Comparison of ENCODE assay signal across 9 mouse cellular contexts in the genomic region with DNA sequence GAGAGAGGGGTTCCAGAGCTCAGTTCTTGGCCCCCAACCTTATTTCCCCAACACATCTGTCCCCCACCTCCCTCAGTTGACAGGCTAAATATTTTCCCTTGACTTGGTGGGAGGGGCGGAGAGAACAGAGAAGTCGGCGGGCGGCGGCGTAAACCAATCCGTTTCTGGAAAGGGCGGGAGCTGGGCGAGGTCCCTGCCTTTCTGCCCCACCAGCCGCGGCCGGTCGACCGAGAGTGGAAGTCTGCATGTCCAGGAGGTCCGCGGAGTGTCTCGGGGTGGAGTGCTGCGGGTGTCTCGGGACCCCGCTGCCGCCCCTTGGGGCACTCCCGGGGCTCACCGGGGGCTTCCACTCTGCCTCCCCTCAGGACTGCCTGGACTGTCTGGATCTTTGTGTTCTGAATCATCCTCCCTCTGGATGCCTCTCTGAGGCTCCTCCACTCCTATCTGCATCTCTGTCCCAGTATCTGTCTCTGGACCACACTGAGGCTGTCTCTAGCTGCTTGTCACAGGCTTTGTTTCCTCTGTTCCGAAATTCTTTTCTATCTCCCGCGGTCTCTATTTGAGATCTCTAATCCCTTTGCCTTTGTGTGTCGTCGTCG. TPM values are rescaled to one million over a fixed set of nuclear protein-coding genes. Genes with fewer than 3 reads are reported as not detected.
DNase-seq lines count a peak whose midpoint lies in the region; ATAC-seq and TF ChIP-seq lines count a peak whose summit lies in the region.
"Had no signal": no experiment of that assay in that cellular context is flagged by ENCODE, and none has a peak within 500 bp of the region (broad histone marks: within the 10 kb centered on the region; RNA-seq: fewer than 3 reads in every experiment).

A gene (plus strand): TSS at position 216 of the 599 bp plus-strand sequence.

- H3K4me2 ChIP-seq in forebrain, embryonic 13.5 days: peak within 1 kb of the TSS; percentile 57
- peak within 1 kb of the TSS; percentile 65 for H3K4me2 ChIP-seq in hindbrain, embryonic 16.5 days (ENCODE audit: low read length)
- H3K4me2 ChIP-seq in liver, embryonic 14.5 days (ENCODE audit: low read depth): peak within 1 kb of the TSS; percentile 24; the same call in 1 of the 2 replicates

- no peak for TF ChIP-seq CTCF in liver, embryonic 14.5 days (IDR thresholded peaks at IDR 0.05; ENCODE audit: low read depth)
- TF ChIP-seq CTCF in olfactory bulb, adult 2 months (IDR thresholded peaks at IDR 0.05; ENCODE audit: insufficient read depth, low read depth, low read length): no peak

- no peaks in the 10 kb centered on the region for H3K9me3 ChIP-seq in forebrain, embryonic 13.5 days (replicated peaks)
- H3K9me3 ChIP-seq in hindbrain, embryonic 16.5 days (ENCODE audit: control insufficient read depth, low read length): no peaks in the 10 kb centered on the region
- no peaks in the 10 kb centered on the region for H3K9me3 ChIP-seq in liver, embryonic 14.5 days (ENCODE audit: control insufficient read depth, low read length)
- H3K9me3 ChIP-seq: G1E had no signal

- H3K4me3 ChIP-seq in forebrain, embryonic 13.5 days: peak within 1 kb of the TSS; percentile 29
- H3K4me3 ChIP-seq in hindbrain, embryonic 16.5 days (ENCODE audit: low read length): peak within 1 kb of the TSS; percentile 39
- H3K4me3 ChIP-seq in liver, embryonic 14.5 days (ENCODE audit: insufficient read depth in 1 of 2, low read depth in 2 of 2, low read length in 2 of 2): no peak within 1 kb of the TSS
- H3K4me3 ChIP-seq in olfactory bulb, adult 2 months (ENCODE audit: insufficient read depth, low read depth, low read length): peak within 1 kb of the TSS; percentile 17; the same call in 1 of the 2 replicates

- H3K9ac ChIP-seq in forebrain, embryonic 13.5 days: peak within 1 kb of the TSS; percentile 58
- peak within 1 kb of the TSS; percentile 53 for H3K9ac ChIP-seq in hindbrain, embryonic 16.5 days (ENCODE audit: low read depth, low read length)
- no peak within 1 kb of the TSS for H3K9ac ChIP-seq in liver, embryonic 14.5 days (replicated peaks)

- H3K27ac ChIP-seq in forebrain, embryonic 13.5 days: no peak within 1 kb of the TSS
- no peak within 1 kb of the TSS for H3K27ac ChIP-seq in hindbrain, embryonic 16.5 days (ENCODE audit: low read depth, low read length)
- H3K27ac ChIP-seq in liver, embryonic 14.5 days: no peak within 1 kb of the TSS
- H3K27ac ChIP-seq in olfactory bulb, adult 2 months (ENCODE audit: insufficient read depth, low read depth, low read length): no peak within 1 kb of the TSS

- peaks cover 100% of the 10 kb centered on the region for H3K27me3 ChIP-seq in forebrain, embryonic 13.5 days
- H3K27me3 ChIP-seq in hindbrain, embryonic 16.5 days (replicated peaks; ENCODE audit: control insufficient read depth, insufficient read depth, low read length): peaks cover 56% of the 10 kb centered on the region
- H3K27me3 ChIP-seq in liver, embryonic 14.5 days (ENCODE audit: control insufficient read depth, insufficient read depth, low read length): peaks cover 53% of the 10 kb centered on the region

- WGBS in forebrain, embryonic 13.5 days: under 1% methylated on average over 29 of the region's 29 CpGs
- 1% methylated on average over 29 of the region's 29 CpGs for WGBS in hindbrain, embryonic 16.5 days
- WGBS in liver, embryonic 14.5 days (ENCODE audit: insufficient replicate concordance): 2% methylated on average over 29 of the region's 29 CpGs
- 2% methylated on average over 29 of the region's 29 CpGs for WGBS in olfactory bulb, adult 2 months

- DNase-seq in kidney, adult 11 months: peak; percentile 21
- no peak for DNase-seq in kidney, adult 9 months
- DNase-seq in liver, embryonic 14.5 days (ENCODE audit: low read depth in 3 of 3, low spot score in 3 of 3): no peak
- DNase-seq in frontal cortex, adult 2 months (ENCODE audit: extremely low spot score in 1 of 2, low spot score in 1 of 2): no peak
- no peak for DNase-seq in right cerebral cortex, postnatal 4 days

- ATAC-seq in forebrain, embryonic 13.5 days: no peak
- ATAC-seq in hindbrain, embryonic 16.5 days: no peak
- no peak for ATAC-seq in liver, embryonic 14.5 days (ENCODE audit: insufficient read depth)

- H3K36me3 ChIP-seq in forebrain, embryonic 13.5 days (ENCODE audit: poor library complexity, severe bottlenecking): no peaks in the 10 kb centered on the region
- H3K36me3 ChIP-seq in hindbrain, embryonic 16.5 days (ENCODE audit: control insufficient read depth, insufficient read depth, low read length): no peaks in the 10 kb centered on the region
- no peaks in the 10 kb centered on the region for H3K36me3 ChIP-seq in liver, embryonic 14.5 days (replicated peaks; ENCODE audit: control insufficient read depth, insufficient read depth, low read depth)
- H3K36me3 ChIP-seq: G1E had no signal

- peaks cover 33% of the 10 kb centered on the region for H3K4me1 ChIP-seq in forebrain, embryonic 13.5 days
- H3K4me1 ChIP-seq in hindbrain, embryonic 16.5 days (ENCODE audit: control insufficient read depth, insufficient read depth, low read depth, low read length): peaks cover 20% of the 10 kb centered on the region
- H3K4me1 ChIP-seq in liver, embryonic 14.5 days (replicated peaks; ENCODE audit: control insufficient read depth in 2 of 2, insufficient read depth in 2 of 2, low read length in 1 of 2): no peaks in the 10 kb centered on the region
- H3K4me1 ChIP-seq in olfactory bulb, adult 2 months (ENCODE audit: control insufficient read depth, insufficient read depth, low read length): peaks cover 9% of the 10 kb centered on the region

- TF ChIP-seq EP300 in liver, embryonic 14.5 days (IDR thresholded peaks at IDR 0.05; ENCODE audit: low read depth): no peak

- no peak for TF ChIP-seq POLR2A in olfactory bulb, adult 2 months (IDR thresholded peaks at IDR 0.05; ENCODE audit: insufficient read depth, low read depth, low read length)

RNA-seq across cellular contexts. Expression of the gene that starts here (rescaled TPM):
- 0.33 and 0.43 TPM in 2 replicates for polyA plus RNA-seq in forebrain, embryonic 13.5 days (2015; fragmentation: Nextera tagmentation; extraction: Ambion mirVana)
- 0.49 and 0.85 TPM in 2 replicates for polyA plus RNA-seq in hindbrain, embryonic 16.5 days (2015; fragmentation: Nextera tagmentation; extraction: Ambion mirVana)
- 0.02 TPM in 2 replicates for polyA plus RNA-seq in liver, embryonic 14.5 days (2012; rRNA removed)
- not detected in 2 replicates for polyA plus RNA-seq in liver, embryonic 14.5 days (2014; fragmentation: Nextera tagmentation; extraction: Ambion mirVana)
- not detected in 2 replicates for polyA plus RNA-seq in olfactory bulb, adult 2 months (2012; ENCODE audit: insufficient read depth, insufficient read length, low replicate concordance, missing spikeins)
- polyA plus RNA-seq in frontal cortex, adult 2 months (2012; rRNA removed): 0.38 and 0.46 TPM in 2 replicates
- polyA plus RNA-seq: G1E had no signal

Comparison
In these comparisons a context has a peak if more than half of its experiments do, and no peak if none do; other contexts are left out.
1. H3K4me3 ChIP-seq: peak in forebrain, embryonic 13.5 days (single experiment), hindbrain, embryonic 16.5 days (single experiment) and olfactory bulb, adult 2 months (single experiment); none in liver, embryonic 14.5 days (0 of 2).
2. Peak in every context shown above with its lines, with median percentiles within 50 percentile points of each other: H3K4me2 ChIP-seq.